Mouse (Mus musculus) kidney, embryonic 14.5 days (tissue): Measurements from ENCODE around the gene Wnk4. TPM values are rescaled to one million over a fixed set of nuclear protein-coding genes. Genes with fewer than 3 reads are reported as not detected.

Experiments used
- ATAC-seq: fragments of 200-750 bp; cut with Nextera tagmentation; 2 replicates; pipeline ENCODE4 v1.8.0; 2017; ENCODE audit warnings: moderate number of reproducible peaks, mild to moderate bottlenecking, moderate TSS enrichment, moderate library complexity; ENCODE audit not compliant: low FRiP score, low TSS enrichment
- H3K27ac ChIP-seq: fragments of 300-500 bp; sonication (generic); 2 replicates; pipeline ENCODE4 v1.5.1; 2014; ENCODE audit warnings: low read depth, mild to moderate bottlenecking, low read length, moderate library complexity, mixed read lengths
- H3K27me3 ChIP-seq: fragments of 300-500 bp; sonication (generic); 2 replicates; pipeline ENCODE4 v1.6.1; 2014; ENCODE audit warnings: mild to moderate bottlenecking, low read length; ENCODE audit not compliant: control insufficient read depth, insufficient read depth
- H3K36me3 ChIP-seq: fragments of 300-500 bp; sonication (generic); 2 replicates; pipeline ENCODE4 v1.6.1; 2014; ENCODE audit warnings: low read length, mixed read lengths; ENCODE audit not compliant: control insufficient read depth, insufficient read depth
- H3K4me1 ChIP-seq: fragments of 300-500 bp; sonication (generic); 2 replicates; pipeline ENCODE4 v1.6.1; 2014; ENCODE audit warnings: low read length, mixed read lengths; ENCODE audit not compliant: control insufficient read depth, insufficient read depth
- H3K4me2 ChIP-seq: fragments of 300-500 bp; sonication (generic); replicated peaks from 2 replicates; pipeline ENCODE4 v1.6.1; 2014; ENCODE audit warnings: low read depth, mild to moderate bottlenecking, low read length
- H3K4me3 ChIP-seq: fragments of 300-500 bp; sonication (generic); 2 replicates; pipeline ENCODE4 v1.5.1; 2014; ENCODE audit warnings: mild to moderate bottlenecking, low read length
- H3K9ac ChIP-seq: fragments of 300-500 bp; sonication (generic); 2 replicates; pipeline ENCODE4 v1.6.1; 2014; ENCODE audit warnings: low read depth, mild to moderate bottlenecking, low read length, moderate library complexity
- H3K9me3 ChIP-seq: fragments of 300-500 bp; sonication (generic); 2 replicates; pipeline ENCODE4 v1.6.1; 2016; ENCODE audit warnings: low read length; ENCODE audit not compliant: control insufficient read depth
- WGBS: fragments of 180-500 bp; shearing (Covaris S2); extraction: QIAGEN DNeasy Blood & Tissue Kit; methylation state at CpG from one replicate; pipeline ENCODE4 v1.1.7; 2014; 5-methylcytosine and 5-hydroxymethylcytosine counted together
- polyA plus RNA-seq: library from polyadenylated mRNA; unstranded; fragments of >200 nt; fragmentation: Nextera tagmentation; extraction: Ambion mirVana; gene quantifications from 2 replicates; pipeline ENCODE4 v1.2.1, GENCODE M21; 2014

Gene Wnk4
- polyA plus RNA-seq, 1 experiment from 2014 or later = 28.1 TPM

GRCm38 (mm10) chr11:101277381-101278222, 17.2 kb downstream of the Wnk4 start:
- peak; percentile 28; the same call in 1 of the 2 replicates for ATAC-seq
- H3K4me1 ChIP-seq = peaks cover 41% of the 10 kb centered on the region

GRCm38 (mm10) chr11:101278223-101279192, 18.1 kb downstream of the Wnk4 start, which contains the start of the genes Cntd1 and Coa3:
TSS of gene Cntd1 (plus strand) at chr11:101279012.
TSS of gene Coa3 (minus strand) at chr11:101279114.
- peaks cover 44% of the 10 kb centered on the region for H3K4me1 ChIP-seq
- ATAC-seq = peak; percentile 88
- H3K36me3 ChIP-seq = peaks cover 5% of the 10 kb centered on the region; the same call in 1 of the 2 replicates
- H3K27me3 ChIP-seq = no peaks in the 10 kb centered on the region
- H3K9me3 ChIP-seq = no peaks in the 10 kb centered on the region
- 7% methylated on average over 45 of the region's 45 CpGs for WGBS
- H3K4me3 ChIP-seq = peak within 1 kb of the TSS; percentile 50
- H3K9ac ChIP-seq = peak within 1 kb of the TSS; percentile 52
- peak within 1 kb of the TSS; percentile 84 for H3K4me2 ChIP-seq
- H3K27ac ChIP-seq = peak within 1 kb of the TSS; percentile 63

More at GRCm38 (mm10) chr11:101277381-101278222, 17.2 kb downstream of the Wnk4 start:
- H3K27ac ChIP-seq = peak overlapping the region; percentile 63
- H3K27me3 ChIP-seq = no peaks in the 10 kb centered on the region
- H3K9me3 ChIP-seq = no peaks in the 10 kb centered on the region
- H3K4me3 ChIP-seq = peak overlapping the region; percentile 50
- H3K36me3 ChIP-seq = peaks cover 5% of the 10 kb centered on the region; the same call in 1 of the 2 replicates
- peak overlapping the region; percentile 52 for H3K9ac ChIP-seq
- 37% methylated on average over 12 of the region's 12 CpGs for WGBS
- peak overlapping the region; percentile 84 for H3K4me2 ChIP-seq

- peaks cover 5% of the 10 kb centered on the region; the same call in 1 of the 2 replicates for H3K36me3 ChIP-seq
- peaks cover 44% of the 10 kb centered on the region for H3K4me1 ChIP-seq
- H3K4me2 ChIP-seq = peak overlapping the region; percentile 84
- H3K27me3 ChIP-seq = no peaks in the 10 kb centered on the region
- WGBS = 64% methylated on average over 14 of the region's 14 CpGs
- no peak for ATAC-seq
- H3K9me3 ChIP-seq = no peaks in the 10 kb centered on the region
- H3K9ac ChIP-seq = peak overlapping the region; percentile 5; the same call in 1 of the 2 replicates
- no peak overlapping the region for H3K27ac ChIP-seq
- peak overlapping the region; percentile 50 for H3K4me3 ChIP-seq
These were observed 18.8 kb downstream of the Wnk4 start for GRCm38 (mm10) chr11:101279193-101279569.

- H3K4me1 ChIP-seq = peaks cover 44% of the 10 kb centered on the region
- no peak overlapping the region for H3K4me2 ChIP-seq
- no peak overlapping the region for H3K9ac ChIP-seq
These were observed 20.5 kb downstream of the Wnk4 start for GRCm38 (mm10) chr11:101280837-101281236.

GRCm38 (mm10) chr11:101282896-101283295, 22.5 kb downstream of the Wnk4 start:
- Histone ChIP-seq H3K9ac (no peak overlapping the region), H3K4me3 (no peak overlapping the region), H3K4me1 (peaks cover 24% of the 10 kb centered on the region), H3K27me3 (no peaks in the 10 kb centered on the region), H3K9me3 (no peaks in the 10 kb centered on the region), H3K4me2 (no peak overlapping the region), H3K36me3 (peaks cover 6% of the 10 kb centered on the region; the same call in 1 of the 2 replicates), H3K27ac (peak overlapping the region; percentile 43; the same call in 1 of the 2 replicates)
- ATAC-seq = peak; percentile 33
- WGBS = 25% methylated on average over 5 of the region's 5 CpGs

More at GRCm38 (mm10) chr11:101280837-101281236, 20.5 kb downstream of the Wnk4 start:
- Histone ChIP-seq H3K27ac (no peak overlapping the region), H3K9me3 (no peaks in the 10 kb centered on the region), H3K4me3 (no peak overlapping the region), H3K27me3 (no peaks in the 10 kb centered on the region), H3K36me3 (peaks cover 5% of the 10 kb centered on the region; the same call in 1 of the 2 replicates)
- WGBS = 14% methylated on average over 7 of the region's 7 CpGs
- ATAC-seq = no peak

- no peaks in the 10 kb centered on the region for H3K27me3 ChIP-seq
These were observed 23.4 kb downstream of the Wnk4 start for GRCm38 (mm10) chr11:101283805-101284204.

GRCm38 (mm10) chr11:101287306-101287705, 26.9 kb downstream of the Wnk4 start:
- H3K4me1 ChIP-seq = peaks cover 3% of the 10 kb centered on the region; the same call in 1 of the 2 replicates
- H3K4me3 ChIP-seq = no peak overlapping the region
- no peak overlapping the region for H3K9ac ChIP-seq
- 88% methylated on average over 9 of the region's 9 CpGs for WGBS
- peaks cover 44% of the 10 kb centered on the region for H3K36me3 ChIP-seq
- H3K27me3 ChIP-seq = no peaks in the 10 kb centered on the region
- no peak overlapping the region for H3K4me2 ChIP-seq
- no peak for ATAC-seq
- H3K9me3 ChIP-seq = no peaks in the 10 kb centered on the region
- no peak overlapping the region for H3K27ac ChIP-seq

More at GRCm38 (mm10) chr11:101283805-101284204, 23.4 kb downstream of the Wnk4 start:
- Histone ChIP-seq H3K4me1 (peaks cover 19% of the 10 kb centered on the region), H3K4me3 (no peak overlapping the region), H3K36me3 (peaks cover 16% of the 10 kb centered on the region; the same call in 1 of the 2 replicates), H3K9ac (no peak overlapping the region), H3K4me2 (no peak overlapping the region), H3K27ac (peak overlapping the region; percentile 71; the same call in 1 of the 2 replicates), H3K9me3 (no peaks in the 10 kb centered on the region)
- no peak for ATAC-seq
- whole genome bisulfite sequencing = 47% methylated on average over 4 of the region's 4 CpGs

- no peaks in the 10 kb centered on the region for H3K9me3 ChIP-seq
- H3K27ac ChIP-seq = no peak overlapping the region
- H3K27me3 ChIP-seq = no peaks in the 10 kb centered on the region
- H3K4me3 ChIP-seq = no peak overlapping the region
- H3K4me2 ChIP-seq = no peak overlapping the region
- ATAC-seq = no peak
- H3K9ac ChIP-seq = no peak overlapping the region
- H3K36me3 ChIP-seq = peaks cover 74% of the 10 kb centered on the region
- no peaks in the 10 kb centered on the region for H3K4me1 ChIP-seq
- 94% methylated on average over 8 of the region's 8 CpGs for WGBS
These were observed 30.9 kb downstream of the Wnk4 start for GRCm38 (mm10) chr11:101291231-101291630.
